Mouse (Mus musculus) T-cell, adult 2 months (primary cell): ENCODE results near the gene Spop.

Source experiments
- DNase-seq: peaks from one replicate; pipeline ENCODE4 v3.0.0; 2022; ENCODE audit warnings: low spot score

Gene Spop

DNA sequence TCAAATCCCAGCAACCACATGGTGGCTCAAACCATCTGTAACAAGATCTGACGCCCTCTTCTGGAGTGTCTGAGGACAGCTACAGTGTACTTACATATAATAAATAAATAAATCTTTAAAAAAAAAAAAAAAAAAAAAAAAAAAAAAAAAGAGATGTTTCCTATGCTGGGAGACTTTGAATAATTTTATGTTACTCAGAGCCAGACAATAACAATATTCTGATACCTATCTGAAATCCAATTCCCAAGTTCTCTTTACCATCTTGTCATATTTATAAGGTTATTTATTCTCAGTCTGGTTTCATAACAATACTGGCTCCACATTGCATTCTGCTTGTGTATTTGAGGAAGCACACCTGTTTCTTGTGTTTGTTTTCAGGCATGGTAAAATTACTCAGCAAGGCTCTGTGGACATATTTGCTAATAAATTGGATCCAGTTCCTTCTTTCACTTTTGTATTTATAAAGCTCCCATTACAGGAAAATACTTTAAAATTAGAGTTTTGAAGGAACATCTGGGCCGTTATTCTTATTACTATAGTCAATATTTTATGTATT, 7.1 kb downstream of the Spop start:
- no peak for DNase-seq

- DNase-seq, result no peak
Observed at GRCm38 (mm10) chr11:95423505-95423904, 9.6 kb downstream of the Spop start.

GRCm38 (mm10) chr11:95431344-95431743, 17.5 kb downstream of the Spop start:
- no peak for DNase-seq

DNA sequence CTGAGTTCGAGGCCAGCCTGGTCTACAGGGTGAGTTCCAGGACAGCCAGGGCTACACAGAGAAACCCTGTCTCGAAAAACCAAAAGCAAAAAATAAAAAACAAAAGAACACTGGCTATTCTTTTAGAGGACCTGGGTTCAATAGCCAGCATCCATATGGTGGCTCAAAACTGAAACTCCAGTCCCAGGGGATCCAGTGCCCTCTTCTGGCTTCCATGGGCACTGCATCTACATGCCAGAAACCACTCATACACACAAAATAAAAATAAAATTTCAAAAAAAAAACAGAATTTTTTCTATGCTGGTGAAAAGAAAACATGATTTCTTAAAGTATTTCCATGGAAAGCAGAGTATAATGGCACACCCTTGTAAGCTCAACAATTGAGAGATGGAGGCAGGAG, 18.3 kb downstream of the Spop start:
- DNase-seq, result peak; percentile 44

GRCm38 (mm10) chr11:95445371-95445770, 31.5 kb downstream of the Spop start:
- no peak for DNase-seq

- DNase-seq, result no peak
Observed at GRCm38 (mm10) chr11:95446580-95447305, 32.9 kb downstream of the Spop start.

DNA sequence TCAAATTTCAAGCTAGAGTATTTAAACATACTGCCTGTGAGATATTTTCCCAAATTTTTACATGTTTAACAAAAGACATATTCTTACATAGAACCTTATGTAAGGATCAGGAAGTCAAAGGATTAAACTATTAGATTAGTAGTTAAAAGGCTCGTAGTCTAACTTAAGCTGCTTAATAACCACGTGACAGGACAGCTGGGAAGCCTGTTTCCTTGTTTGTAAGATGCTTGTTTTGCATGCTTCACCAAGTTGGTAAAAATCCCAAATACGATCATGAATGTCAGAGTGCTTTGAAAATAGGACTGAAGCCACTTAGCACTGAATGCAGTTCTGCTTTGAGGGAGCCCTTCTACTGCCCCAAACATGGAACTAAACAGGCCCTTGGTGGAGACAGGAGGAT, 34.5 kb downstream of the Spop start:
- no peak for DNase-seq

DNA sequence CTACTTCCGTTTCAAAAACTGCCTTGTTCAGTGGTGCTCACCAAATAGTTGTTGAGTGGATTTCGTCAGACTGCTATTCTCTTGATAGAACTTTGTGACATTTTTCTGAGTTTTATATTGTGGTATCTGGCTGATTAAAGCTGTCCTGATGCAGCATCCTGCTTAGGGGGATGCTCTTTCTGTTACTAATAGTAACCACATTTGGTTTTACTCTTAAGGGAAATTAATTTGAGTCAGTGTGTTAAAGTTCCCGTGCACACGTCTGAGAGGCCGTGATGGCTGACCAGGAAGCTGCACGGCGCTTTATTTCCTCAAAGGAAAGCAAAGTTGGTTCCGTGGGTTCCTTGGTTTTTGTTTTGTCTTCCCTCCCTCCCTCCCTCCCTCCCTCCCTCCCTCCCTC, 41.5 kb downstream of the Spop start:
- DNase-seq, result no peak

DNA sequence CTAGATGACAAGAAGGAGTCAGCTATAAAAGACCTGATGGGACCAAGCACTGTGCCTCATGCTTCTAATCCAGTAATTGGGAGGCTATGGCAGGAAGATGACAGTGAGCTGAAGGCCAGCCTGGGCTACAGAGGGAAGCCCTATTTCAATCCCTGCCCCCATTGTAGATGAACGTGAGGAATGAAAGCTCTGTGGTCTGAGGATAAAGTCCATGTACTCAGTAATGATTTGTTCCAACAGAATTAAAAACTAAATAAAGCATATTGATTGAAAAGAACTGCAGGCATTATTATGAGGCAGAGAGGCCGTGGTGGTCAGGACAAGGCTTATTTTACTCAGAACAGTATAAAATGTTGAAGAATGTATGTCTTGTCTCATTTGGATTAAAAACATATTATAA, 47.0 kb downstream of the Spop start:
- no peak for DNase-seq

DNA sequence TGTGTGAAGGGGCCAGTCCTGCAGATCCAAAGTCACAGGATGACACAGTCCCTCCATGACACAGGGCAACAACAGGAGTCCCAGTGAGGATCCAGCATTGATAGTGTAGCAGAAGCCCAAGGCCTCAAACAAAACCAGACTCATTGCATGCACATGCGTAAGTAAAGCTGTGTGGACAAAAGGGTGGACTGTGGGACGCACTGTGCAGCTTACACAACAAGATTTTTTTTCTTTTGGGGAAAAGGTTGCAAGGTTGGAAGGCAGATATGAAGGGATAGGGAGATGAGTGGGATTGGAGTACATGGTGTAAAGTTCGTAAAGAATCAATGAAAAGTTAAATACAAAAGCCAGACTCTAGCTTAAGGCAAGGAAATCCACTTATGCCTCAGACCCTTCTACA, 48.3 kb downstream of the Spop start:
- no peak for DNase-seq

DNA sequence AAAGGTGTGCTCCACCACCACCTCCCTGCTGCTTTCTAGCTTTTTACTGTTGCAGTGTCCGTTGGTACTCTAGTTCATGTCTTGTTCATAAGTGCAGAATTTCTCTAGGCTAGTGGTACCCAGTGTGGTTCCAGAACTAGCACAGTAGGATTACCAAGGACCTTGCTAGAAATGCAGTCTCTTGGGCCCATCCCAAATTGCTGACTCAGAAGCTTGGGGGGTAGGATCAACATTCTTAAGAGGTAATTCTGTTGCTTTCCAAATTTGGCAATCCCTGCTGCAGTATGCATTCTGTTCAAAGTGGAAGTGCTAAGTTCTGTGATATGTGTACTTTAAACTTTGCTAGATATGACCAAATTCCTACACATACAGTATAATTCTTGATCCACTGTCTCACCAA, 53.9 kb downstream of the Spop start:
- DNase-seq, result no peak

DNA sequence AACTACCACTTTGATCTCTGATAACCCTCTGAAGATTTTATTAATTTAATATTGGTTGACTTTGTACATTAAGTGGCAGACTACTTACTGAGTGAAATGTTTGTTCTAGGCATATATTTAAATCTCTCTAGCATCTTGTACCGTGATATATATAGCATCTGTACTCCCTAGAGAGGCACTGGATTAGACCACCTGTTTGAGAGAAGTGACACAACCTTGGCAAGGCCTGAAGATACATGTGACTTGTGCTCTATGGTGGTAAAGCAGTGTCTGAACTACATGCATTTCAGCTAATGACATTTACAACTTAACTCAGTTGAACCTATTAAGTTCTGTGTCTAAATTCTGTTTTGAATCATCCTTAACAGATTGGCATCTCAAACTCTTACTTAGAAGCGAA, 59.1 kb downstream of the Spop start:
- DNase-seq, result no peak

- DNase-seq, result no peak
Observed at GRCm38 (mm10) chr11:95473456-95473855, 59.6 kb downstream of the Spop start.

DNA sequence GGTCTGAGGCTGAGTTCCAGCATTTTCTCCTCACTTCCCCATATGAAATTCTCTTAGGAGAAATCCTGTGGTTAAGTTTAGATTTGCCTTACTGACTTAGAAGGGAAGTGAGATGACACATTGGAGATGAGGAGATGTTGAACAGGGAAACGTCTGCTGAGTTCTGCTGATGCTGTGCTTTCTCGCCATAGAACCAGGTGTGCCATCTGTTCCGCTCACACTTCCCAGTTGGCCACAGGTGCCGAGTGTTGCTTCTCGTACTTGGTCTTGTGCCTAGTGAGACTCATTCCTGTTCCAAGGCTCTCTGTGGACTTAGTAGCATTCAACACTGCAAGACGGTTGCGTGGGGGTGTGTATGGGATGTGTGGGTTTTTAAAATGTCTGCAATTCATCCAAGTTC, 62.4 kb downstream of the Spop start:
- DNase-seq, result no peak

DNA sequence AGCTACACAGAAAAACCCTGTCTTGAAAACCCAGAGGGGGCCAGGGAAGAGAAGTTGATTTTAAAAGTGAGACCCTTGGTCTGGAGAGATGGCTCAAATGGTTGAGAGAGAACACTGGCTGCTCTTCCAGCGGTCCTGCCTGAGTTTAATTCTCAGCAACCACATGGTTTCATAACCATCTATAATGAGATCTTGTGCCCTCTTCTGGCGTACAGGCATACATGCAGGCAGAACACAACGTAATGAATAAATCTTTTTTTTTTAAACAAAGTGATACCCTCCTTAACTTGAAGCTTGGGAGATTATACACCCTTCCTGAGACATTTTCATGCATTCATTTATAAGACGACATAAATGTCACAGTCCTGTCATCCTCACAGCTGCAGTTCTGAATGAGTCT, 65.6 kb downstream of the Spop start:
- no peak for DNase-seq

GRCm38 (mm10) chr11:95480662-95481061, 66.8 kb downstream of the Spop start:
- DNase-seq, result no peak

- no peak for DNase-seq
Observed at GRCm38 (mm10) chr11:95485634-95486033, 71.8 kb downstream of the Spop start.

DNA sequence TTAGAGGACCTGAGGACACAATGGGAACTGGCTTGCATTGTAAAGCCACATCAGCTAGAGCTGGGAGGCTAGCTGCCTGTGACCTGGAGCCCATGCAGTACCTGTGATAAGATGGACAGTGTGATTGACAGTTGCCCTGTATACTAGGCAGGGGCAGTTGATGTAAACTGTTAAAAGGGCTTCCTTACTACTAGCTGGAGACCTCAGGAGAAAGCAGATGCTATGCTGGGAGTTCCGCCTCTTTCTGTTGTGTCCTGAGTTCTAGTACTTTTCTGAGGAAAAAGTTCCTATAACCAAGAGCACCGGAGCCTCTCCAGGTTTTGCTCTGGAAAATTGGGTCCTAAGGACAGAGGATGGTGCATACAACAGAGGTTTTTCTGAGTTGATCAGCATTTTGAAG, 73.4 kb downstream of the Spop start:
- no peak for DNase-seq

GRCm38 (mm10) chr11:95490104-95490503, 76.2 kb downstream of the Spop start:
- no peak for DNase-seq

- no peak for DNase-seq
Observed at GRCm38 (mm10) chr11:95492256-95492655, 78.4 kb downstream of the Spop start.

DNA sequence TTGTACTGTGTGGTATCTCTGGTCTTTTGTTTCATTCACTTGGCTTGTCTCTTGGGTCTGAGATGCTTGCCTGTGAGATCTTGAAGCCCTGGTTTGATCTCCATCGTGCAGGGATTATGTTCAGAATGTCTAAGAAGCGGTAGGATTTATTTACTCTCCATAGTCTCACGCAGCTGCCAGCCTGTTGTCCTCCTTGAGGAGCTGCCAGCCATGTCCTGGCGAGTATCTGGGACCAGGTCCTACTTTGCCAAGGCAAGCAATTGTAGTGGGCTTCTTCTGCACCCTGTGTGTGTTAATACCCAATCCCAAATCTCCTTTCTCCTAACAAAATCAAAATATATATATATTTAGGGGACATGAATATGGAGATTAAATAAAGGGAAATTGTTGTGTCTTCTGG, 79.1 kb downstream of the Spop start:
- DNase-seq, result no peak

DNA sequence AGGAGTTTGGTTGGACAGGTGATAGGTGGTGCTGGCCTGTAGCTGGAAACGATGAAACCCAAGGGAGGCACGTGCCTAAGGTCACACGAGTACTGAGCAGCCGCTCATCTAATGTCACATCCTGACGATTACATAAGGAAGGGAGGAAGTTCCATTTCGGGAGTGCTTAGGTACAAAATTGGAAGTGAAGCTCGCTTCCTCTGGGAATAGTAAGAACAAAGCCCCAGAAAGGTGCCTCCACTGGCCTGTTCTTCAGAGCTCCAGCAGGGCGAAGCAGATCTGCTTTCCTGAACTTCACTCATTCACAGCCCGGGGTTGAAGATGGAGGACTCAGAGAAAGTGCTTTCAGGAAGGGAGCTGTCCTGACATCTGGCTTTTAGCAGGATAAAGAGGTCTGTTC, 80.1 kb downstream of the Spop start:
- DNase-seq, result no peak

DNA sequence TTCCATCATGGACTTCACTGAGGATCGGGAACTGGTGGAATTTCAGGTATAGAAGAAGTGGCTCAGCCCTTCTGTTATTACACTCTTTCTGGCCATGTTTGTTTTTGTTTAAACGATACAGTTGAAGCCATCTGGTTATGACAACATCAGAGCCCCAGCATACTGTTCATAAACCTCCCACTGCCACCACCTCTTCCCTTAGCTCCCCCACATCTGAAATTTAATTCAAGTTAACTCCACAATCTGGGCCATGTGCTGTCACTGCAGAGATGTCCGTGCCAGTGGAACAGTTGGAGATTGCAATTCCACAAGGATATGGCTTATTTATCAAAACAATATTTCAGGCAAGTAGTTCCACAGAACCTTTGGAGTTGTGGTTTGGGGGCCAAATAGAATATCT, 80.5 kb downstream of the Spop start:
- DNase-seq, result no peak

GRCm38 (mm10) chr11:95495883-95496282, 82.0 kb downstream of the Spop start:
- no peak for DNase-seq
